Mouse (Mus musculus) forelimb bud, embryonic 11.5 days (tissue): ENCODE data around the gene Gp6.
"Not testable (repeated sequence)": the region's sequence is repeated elsewhere in the genome, so short reads cannot be mapped to it uniquely, and the experiment has no call there.

ENCODE experiments used
- DNase-seq: peaks from one replicate; pipeline ENCODE4 v3.0.0-alpha.2; 2012; ENCODE audit warnings: low read depth, low spot score

The Gp6 gene

DNA sequence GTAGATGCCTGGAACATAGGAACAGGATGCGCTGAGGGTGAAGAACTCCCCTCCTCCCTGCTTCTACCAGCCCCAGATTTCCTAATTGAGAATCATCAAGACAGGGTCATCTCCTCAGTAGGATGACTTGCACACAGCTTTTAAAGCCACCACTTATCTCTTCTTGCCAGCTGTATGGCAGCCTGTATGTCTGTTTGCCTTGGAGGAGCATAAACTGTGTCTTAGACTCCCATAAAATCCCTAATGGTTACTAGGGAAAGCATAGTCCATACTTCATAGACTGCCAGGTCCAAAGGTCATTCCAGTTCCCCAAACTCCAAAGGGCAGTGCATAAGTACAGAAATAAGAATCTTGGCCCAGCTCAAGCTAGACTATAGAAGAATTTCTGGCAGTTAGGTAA is at the start of gene Gp6:
Gene Gp6, minus strand, starts transcription at position 15 of the 400 bp plus-strand sequence.
- no peak for DNase-seq

DNA sequence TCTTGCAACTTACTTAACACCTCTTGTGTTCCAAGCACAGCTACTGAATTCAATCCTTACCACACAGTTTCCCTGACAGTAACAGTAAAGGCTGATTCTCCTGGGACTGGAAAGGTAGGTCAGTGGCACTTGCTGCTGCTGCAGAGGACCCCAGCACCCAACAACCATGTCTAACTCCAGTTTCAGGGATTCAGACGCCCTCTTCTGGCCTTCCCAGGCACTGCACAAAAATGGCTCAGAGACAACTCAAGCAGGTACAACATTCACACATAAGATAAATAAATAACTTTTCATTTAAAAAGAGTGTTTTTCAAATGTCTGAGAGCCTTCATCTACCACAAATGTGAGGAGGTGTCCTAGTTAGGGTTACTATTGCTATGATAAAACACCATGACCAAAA is 49.6 kb upstream of the Gp6 start:
- no peak for DNase-seq

DNA sequence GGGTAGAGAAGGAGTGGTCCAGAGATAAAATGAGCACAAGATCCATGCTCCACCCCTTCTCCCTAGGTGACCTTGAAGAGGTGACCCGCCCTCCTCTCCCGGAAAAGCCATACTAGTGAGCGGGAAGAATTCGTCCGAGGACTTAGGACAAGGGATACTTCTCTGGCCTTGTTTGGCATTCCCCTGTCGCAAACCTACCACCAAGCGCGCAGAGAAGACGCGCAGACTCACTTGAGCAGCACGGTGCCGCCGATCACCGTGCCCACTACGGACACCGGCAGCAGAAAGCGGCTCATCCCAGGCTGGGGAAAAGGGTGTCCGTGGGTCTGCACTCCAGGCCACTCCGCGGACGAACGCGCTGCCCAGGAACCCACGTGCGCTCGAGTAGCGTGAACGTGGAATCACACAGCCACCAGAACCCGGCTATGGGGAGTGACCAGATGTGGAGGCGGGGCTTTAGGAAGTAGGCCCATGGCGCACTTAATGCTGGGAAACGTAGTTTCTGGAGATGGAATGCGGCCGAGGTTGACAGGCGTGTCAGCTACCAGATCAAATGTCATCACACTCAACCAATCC is 47.8 kb upstream of the Gp6 start, which contains the start of gene Rdh13:
Gene Rdh13, minus strand, starts transcription at position 434 of the 576 bp plus-strand sequence.
- DNase-seq, result peak; percentile 89

DNA sequence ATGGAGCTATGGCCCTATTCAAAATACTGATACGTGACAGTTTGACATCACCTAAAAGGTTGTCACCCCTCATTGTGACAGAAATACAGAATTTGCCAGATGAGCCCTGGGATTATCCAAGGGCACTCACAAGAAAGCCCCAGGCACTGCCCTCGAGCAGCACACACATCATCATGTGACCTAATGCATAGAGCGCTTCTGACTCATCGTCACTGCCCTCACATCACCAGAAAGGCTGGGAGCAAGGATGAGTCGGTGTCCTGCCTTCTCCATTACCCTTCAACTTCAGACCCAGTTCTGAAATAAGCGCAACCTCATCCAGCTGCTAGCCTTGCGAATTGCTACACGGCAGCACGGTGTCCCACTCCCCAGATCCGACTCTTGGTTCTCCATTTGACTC is 43.0 kb upstream of the Gp6 start:
- DNase-seq, result no peak

DNA sequence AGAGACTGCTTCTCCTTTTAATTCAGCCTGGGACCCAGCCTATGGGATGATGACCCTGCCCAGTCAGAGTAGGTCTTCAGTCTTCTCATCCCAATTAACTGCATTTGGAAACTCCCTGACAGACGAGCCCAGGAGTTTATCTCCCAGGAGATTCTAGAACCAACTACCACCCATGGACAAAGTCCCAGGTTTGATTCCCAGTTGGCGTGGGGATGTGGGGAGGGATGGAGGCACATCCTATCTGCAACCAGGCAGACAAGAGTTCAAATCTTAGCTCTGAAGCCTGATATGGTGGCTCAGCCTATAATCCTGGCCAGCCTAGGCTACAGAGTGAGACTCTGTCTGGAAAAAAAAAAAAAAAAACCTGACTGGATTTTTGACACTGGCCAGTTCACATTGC is 40.2 kb upstream of the Gp6 start:
- no peak for DNase-seq

DNA sequence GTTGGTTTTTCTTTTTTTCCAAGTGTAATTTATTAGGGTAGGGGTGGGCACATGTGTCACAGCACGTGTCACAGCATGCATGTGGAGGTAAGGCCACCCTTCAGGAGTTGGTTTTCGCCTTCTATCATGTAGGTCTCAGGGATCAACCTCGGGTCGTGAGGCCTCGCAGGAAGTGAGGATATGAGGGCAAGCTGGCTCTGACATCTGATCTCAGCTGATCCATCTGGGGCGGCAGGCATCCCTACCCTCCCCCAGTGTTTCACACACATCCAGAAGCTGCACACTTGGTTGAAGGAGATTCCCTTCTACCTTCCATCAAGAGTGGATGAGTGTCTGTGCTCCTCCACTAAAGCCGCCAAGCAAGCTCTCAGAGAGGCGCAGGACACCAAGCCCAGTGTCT is 34.5 kb upstream of the Gp6 start:
- DNase-seq, result no peak

DNA sequence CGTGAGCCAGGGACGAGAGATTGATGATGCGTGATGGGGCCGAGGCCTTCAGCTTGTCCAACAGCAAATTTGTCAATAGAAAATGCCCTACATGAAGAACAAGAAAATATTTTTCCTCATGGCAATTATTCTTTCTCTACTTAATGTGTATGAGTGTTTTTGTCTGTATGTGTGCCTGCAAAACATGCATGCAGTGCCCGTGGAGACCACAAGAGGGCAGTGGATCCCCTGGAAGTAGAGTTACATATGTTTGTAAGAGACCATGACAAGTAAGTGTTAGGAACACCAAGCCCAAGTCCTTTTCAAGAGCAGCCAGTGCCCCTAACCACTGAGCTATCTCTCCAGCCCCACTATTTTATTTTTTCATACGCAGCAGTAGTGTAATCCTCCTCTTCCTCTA is 34.0 kb upstream of the Gp6 start:
- peak; percentile 75 for DNase-seq

DNA sequence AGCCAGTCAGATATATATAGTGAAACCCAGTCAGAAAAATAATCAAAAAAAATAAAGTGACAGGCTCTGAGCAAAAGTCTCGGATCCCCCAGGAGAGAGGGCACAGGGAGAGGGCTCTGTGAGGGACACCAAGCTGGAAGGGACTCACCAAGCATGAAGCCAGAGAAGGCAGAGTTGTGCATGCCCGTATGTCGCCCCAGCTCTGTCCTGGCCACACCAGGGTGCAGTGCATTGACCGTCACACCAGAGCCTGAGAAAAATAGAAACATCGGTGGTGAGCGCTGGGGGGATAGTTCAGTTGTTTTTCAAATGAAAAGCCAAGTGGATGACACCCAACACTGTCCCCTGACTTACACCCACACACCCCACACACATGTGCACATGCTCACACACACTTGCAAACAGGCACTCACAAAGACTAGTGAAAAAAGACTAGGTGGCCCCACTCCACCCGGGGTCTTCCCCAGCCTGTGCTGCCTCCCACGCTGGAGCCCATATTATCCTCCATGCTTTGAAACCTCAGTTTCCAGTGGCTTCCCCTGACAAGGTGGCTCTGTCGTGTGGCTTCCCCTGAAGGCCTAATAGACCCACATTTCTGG is 32.8 kb upstream of the Gp6 start:
- no peak for DNase-seq

DNA sequence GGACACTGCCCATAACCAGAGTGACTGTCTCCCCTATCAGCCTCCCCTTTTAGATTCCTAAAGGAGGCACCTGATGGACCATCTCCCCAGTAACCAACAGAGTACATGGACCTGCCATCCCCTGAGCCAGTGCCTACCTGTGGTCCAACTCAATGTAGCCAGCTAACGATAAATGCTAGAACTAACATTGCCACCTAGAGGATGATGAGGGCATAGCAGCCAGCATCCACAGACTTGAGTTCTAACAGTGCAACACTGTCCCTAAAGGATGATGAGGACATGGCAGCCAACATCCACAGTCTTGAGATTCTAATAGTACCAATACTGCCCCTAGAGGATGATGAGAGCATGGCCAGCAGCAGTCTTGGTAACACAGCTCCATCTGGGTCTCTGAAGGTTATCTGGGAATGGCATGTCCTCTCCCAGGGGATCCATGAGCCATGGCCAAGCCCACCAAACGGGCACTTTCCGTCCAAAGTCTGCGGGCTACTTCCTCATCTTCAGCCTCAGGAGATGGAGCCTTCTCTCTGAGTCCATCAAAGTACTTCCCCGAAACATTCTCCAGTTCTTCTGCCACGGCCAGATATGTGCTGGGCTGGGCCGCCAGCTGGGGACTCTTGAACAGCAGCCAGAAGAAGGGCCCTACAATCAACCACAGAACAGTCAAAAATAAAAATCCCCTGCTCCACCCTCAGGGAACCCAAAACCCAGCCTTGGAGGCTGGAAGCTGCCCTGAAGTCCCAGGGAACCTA is 29.8 kb upstream of the Gp6 start:
- peak; percentile 93 for DNase-seq

DNA sequence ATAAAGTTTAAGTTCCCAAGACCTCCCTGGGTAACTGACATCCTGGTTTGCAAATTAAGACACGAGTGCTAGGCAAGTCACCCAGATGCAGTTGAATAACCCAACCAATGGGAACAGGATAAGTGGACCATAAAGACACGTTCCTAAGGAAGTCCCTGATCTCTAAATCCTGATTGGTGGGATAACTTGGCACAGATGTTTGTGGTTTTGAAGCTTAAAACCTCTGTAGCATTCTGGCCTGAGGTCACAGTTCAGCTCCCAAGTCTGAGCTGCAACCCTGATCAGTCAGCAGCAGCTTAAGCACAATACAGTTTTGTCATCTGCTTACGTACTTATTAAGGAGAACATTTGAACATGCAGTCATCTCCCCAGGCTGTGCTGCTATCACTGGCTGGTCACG is 22.7 kb upstream of the Gp6 start:
- DNase-seq, result no peak

DNA sequence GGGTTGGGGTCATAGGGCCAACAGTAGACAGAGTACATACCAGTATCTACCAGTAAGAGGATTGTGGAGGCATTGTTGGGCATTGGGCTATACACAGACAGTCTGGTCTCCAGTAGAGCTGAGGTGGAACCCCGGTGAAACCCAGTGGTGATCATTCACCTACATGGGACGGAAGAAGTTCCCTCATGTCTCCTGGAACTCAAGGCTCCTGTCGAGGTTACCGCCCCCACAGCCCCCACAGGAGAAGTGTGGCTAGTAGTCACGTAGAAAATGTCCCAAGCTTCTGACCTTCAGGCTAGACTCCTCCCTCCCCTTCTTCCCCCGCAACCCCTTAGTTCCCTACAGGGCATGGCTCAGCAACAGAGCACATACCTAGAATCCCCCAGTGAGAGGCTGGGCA is 22.1 kb upstream of the Gp6 start:
- DNase-seq, result no peak

DNA sequence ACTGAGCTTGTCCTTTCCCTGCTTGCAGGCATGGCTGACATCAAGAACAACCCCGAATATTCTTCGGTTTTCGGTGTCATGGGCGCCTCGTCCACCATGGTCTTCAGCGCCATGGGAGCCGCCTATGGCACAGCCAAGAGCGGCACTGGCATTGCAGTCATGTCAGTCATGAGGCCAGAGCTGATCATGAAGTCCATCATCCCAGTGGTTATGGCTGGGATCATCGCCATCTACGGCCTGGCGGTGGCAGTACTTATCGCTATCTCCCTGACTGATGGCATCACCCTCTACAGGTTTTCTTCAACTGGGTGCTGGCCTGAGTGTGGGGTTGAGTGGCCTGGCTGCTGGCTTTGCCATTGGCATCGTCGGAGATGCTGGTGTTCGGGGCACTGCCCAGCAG is 14.9 kb upstream of the Gp6 start:
- DNase-seq, result not testable (repeated sequence)

DNA sequence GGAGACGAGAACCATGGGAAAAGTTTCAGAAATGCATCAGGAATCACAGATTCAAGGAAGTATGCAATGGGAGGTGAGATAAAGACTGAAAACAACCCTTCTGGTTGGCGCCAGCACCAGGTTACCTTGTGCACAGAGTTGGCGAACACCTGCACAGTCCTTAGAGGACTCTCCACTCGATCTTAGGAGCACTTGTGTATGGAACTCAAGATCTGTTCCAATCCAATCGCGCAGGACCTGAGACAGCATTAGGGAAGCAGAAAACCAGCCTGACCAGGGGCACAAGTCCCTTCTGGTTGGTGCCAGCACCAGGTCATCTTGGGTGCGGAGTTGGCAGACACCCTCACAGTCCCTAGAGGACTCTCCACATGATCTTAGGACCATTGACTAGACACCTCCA is 24.0 kb downstream of the Gp6 start:
- no peak for DNase-seq

DNA sequence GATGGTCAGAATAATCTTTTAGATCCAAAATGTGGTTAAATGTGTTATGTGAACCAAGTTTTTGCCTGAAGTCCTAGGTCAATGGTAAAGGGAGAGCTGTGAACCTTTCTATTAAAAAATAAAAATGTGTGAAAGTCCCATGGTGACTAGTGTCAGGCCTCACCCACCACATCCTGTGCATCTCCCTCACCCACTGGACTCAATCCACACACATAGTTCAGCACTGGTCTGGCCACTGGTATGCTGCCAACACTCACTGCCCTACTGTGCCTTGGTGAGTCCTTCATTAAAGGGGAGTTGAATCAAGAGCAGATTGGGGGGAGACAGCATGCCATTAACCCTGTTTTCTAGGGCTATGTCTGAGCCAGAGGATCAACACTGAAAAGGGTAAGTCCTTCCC is 60.0 kb downstream of the Gp6 start, which contains the start of gene Ncr1:
Gene Ncr1, plus strand, starts transcription at position 216 of the 400 bp plus-strand sequence.
- no peak for DNase-seq

DNA sequence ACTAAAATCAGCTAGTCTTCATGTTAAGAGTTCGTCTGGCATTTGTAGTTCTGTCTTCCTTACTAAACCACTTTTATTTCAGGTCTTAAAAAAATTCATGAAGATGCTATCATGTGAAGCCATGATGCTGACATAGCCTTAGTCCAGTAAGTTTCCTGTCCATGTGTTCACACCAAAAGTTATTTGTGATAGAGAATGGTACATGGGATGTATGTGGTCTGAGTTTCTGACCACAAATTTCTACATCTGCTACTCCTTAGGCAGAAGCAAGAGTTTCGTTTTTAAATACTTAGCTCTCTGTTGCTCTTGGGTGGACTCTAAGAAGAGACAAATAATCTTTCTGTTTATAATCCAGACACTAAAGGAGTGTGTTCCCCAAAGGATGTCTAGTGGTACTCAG is 74.2 kb downstream of the Gp6 start:
- no peak for DNase-seq
